Mouse (Mus musculus): ENCODE data around the gene Cphx1.
"Not testable (repeated sequence)": the region's sequence is repeated elsewhere in the genome, so short reads cannot be mapped to it uniquely, and the experiment has no call there.

- TF ChIP-seq TAL1, GATA1 (IDR thresholded peaks at IDR 0.05; ENCODE audit: low read length): not testable (repeated sequence)
Observed at GRCm38 (mm10) chr14:25926814-25927561, 11.1 kb upstream of the Cphx1 start.

All from erythroblast, embryonic 14.5 days (primary cell).